Mouse (Mus musculus) G1E (cell line): ENCODE results near the gene Ntsr2.
"Not testable (repeated sequence)": the region's sequence is repeated elsewhere in the genome, so short reads cannot be mapped to it uniquely, and the experiment has no call there.

Experiments used
- CTCF ChIP-seq: IDR thresholded peaks from 2 replicates; pipeline ENCODE4 v1.5.1; 2012; ENCODE audit warnings: low read depth, low read length, inconsistent platforms, mixed read lengths
- GATA1 ChIP-seq: IDR thresholded peaks from 2 replicates; pipeline ENCODE4 v1.6.1; 2012; ENCODE audit warnings: borderline replicate concordance, low read length, inconsistent platforms, mixed read lengths

GRCm38 (mm10) chr12:16695252-16695651 lies 42.1 kb downstream of the Ntsr2 start:
- TF ChIP-seq CTCF, GATA1: not testable (repeated sequence)
